Mouse (Mus musculus): ENCODE results near the gene Etl4. TPM values are rescaled to one million over a fixed set of nuclear protein-coding genes. Genes with fewer than 3 reads are reported as not detected.

Gene Etl4
- total RNA-seq, 1 experiment from 2014 or later, result 41.4 TPM

DNA sequence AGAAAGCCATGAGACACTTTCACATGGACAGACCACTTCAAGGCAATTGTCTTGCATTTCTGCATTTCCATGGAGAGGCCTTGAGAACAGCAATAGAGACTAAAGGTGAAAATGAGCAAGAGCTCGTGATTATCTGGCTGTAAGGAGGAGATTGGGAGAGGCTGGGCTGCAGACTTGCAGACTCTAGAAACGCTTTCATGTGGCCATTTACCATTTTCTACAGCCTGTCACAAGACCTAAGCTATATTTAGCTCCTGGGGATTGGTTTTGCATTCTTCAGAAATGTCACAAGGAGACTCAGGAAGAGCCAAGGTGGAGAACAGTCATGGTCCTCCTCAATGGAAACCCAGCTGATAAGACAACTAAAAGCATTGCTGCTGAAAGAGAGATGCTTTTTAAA is 801.4 kb downstream of the Etl4 start:
- DNase-seq, result no peak

DNA sequence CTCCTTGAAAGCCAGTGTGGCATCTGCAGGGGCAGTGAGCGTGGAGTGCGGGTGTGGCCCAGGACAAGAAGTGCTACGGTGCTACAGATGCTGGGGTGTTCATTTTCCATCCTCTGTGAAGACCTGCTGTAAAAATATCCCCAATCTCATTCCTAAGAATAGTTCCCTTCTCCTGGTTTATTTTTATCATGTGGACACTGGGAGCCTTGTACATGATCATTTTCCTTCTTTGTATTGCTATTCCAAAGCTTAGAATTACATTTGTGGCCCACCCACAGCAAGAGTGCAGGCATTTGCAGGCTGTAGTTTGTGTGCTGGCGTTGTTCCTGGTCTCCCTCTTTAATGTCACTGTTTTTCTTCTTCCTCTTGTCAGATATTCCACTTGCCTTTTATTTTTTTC is 809.5 kb downstream of the Etl4 start:
- no peak for DNase-seq

DNA sequence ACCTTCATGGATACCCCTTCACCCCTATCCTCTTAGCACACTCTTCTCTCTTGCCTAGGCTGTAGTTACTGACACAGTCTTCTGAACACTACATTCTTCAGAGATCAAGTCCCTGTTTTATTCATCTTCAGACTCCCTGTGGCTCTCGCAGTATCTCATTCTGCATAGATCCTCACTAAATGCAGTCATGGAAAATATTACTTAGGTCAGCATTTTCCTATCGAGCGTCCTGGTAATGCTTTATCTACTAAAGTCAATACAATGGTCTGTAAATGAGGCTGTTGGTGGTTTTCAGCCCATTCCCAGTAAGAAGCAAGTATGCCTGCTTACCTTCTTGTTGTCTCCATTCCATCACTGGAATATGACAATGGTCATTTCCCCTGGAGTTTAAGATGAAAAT is 811.5 kb downstream of the Etl4 start:
- no peak for DNase-seq

DNA sequence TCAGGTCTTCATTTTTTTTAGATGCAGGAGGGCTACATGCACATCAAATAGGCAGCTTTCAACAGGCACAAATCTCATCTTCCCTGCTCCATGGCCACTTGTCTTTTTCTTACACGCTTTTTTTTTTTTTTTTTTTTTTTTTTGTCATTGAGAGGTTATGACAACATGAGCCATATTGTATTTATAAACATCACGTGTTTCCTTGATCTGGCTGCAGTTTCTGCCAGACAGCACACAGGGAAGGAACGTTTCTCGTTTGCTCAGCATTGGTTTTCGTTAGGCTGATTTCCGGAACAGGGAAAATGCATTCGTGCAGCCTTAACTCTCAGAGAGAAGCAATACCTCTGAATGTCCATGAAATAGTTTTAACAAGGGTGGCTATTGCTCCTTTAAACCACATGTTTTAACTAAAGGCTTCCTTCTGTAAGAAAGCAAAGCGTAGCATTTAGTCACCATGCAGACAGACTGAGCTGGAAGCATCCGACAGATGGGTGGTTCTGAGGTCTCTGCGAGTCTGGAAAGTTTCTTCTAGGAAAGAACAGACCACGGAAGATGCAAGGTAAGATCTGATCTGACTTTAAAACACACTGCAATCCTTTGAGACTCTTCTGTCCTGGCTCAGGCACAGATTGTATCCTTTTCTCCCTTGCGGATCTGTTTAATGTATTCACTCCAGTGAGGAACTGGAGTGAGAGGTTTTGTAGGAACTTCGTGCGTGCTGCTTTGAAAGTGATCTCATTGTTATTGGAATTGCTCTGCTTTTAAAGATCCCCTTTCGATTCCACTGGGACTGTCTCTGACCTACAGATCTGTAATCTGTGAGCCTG is 812.8 kb downstream of the Etl4 start:
- peak; percentile 42 for DNase-seq

DNA sequence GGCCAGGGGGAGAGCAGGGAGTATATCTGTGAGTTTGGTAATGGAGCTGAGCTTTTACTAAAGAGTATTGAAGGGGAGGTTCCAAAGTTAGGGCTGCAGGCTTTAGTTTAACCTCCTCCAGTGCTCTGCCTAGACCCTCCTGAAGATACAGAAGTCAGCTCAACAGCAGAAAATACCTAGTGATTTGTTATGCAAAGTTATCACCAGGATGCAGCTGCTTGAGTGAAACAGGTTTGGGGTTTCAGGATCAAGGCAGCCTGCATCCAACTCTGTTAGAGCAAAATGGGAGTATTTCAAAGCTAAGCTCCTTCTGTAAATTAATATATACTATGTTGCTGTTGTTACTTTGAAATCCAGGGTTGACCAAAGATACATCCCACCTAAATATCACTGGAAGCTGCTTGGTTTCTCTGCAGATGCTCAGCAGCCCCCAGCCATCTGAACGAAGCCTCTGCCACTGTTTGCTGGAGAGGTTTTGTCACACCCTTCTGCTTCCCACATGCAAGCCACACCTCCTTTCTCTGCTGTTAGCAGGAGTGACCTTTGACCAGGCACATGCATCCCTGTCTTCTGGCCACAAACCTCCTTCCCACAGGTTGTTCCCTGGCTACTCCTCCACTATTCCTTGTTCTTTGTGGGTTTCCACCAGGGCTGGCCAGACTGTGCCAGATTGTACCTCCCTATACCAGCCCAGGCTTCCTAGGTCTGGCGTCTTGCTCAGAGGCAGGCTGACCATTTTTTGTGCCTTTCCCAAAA is 814.6 kb downstream of the Etl4 start:
- no peak for DNase-seq

DNA sequence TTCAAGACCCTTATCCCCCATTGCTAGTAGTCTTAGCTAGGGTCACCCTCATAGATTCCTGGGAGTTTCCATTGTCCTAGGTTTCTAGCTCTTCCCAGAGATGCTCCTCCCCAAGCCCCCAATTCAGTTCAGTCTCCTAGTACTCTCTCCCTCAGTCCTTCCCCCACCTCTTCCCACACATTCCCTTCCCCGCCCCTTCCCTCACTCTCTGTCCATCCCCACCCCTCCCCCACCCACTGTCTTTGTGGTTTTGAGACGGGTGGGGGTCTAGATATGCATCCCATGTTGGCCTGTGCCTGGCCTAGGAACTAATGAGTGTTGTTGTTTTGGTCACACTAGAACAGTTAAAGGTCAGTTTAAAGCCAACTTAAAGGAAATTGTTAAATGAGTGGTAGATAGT is 817.4 kb downstream of the Etl4 start:
- no peak for DNase-seq

DNA sequence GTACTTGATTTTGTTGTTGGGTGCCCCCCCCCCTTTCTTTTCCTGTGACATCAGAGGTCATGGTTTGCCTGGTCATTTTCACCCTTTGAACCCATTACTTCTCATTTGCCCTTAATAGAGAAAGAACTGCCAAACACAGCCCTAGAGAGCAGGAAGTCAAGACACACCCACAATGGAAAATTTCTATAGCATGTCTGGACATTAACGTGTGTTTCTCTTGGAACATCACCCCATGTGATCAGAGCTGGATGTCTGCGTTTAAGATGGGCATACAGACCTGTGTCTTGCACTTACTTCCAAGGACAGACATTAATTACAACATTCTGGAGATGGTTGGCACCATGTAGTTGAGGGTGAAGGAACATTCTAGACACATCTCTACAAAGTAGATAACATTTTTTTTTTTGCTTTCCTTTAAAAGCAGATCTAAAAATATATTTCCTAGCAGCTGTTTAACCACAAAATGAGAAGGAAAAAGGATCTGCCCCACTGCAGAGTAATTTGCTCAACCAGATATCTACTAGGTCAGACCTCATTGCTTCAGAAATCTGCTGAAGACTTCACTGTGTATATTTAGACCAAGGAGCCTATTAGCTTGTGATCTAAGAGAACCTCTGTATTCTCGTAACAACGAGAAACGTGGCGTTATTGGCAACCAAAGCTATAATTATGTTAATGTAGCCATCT is 818.3 kb downstream of the Etl4 start:
- DNase-seq, result no peak

DNA sequence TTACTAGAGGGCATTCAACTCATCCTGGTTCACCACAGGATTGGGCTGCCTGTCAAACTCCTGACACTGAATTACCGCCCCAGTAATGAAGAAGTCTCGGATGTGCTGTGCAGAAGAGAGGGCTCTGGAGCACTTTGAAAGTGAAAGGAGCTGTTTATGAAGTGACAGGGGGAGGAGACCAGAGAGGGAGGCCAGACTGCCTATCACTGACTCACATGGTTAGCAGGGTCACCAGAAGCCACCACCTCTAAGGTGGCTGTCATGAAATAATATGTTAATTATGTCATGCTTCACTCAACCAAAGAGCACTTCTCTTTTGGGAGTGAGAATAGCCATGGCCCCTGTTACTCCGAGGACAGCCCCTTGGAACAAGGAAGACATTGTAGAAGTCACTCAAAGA is 825.9 kb downstream of the Etl4 start:
- peak; percentile 14 for DNase-seq

DNA sequence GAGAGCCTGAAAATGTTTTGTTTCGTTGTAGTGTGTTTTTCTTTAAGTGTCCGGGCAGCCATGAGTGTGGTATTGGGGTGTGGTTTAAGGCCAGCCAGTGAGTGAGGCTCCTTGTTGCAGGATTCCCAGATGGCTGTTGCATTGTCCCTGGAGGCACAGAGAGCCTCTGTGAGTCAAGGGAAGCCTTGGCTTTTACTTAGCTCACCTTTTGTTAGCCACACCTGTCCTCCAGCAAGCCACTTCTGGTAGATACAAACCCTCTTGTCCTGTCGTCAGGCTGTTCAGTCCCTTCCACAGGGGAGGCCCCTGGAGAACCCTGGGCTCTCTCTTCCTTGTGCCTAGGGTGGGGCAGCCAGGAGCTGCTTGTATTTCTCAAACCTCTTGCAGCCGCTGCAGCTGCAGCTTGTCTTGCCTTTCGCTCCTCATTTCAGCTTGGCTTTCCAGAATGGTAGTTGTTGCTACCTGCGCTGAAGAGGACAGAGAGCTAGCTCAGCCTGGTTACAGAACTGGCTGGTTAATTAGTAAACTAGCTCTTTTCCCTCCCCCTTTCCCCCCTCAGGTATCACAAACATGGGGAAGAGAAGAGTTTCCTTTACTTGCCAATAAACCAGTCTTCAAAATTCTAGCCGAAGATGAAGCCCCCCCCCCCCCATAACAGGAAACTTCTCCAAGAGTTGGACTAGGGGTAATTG is 826.9 kb downstream of the Etl4 start:
- DNase-seq, result no peak

DNA sequence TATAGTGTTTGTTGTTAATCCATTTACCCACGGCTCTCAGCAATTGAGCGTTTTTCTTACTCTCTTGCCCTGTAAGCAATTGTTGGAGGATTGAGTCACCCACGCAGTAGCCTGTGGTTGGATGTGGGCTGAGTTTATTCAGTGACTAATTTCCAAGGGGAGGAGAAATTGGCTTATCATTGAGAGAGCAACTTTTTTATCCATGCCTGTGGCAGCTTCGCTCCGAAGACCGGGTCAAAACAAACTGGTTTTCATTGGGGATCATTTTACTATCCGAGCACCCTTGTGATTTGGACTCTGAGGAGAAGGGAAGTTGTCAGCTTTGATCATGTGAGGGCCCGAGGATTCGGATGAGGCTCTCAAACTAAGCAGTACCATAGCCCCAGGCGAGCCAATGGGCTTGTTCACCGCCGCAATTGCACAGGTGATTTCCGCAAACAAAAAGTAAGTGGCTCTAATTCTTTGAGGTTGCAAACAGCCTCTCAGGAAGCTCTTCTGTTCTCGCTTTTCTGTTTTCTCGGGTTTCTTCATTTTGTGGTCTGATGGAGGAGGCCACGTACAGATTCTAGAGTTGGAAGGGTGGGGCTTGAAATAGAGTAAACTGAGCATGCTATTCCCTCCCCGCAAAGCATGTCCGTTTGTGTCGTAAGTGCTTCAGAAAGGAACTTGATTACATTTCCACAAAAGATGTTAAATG is 827.7 kb downstream of the Etl4 start:
- peak; percentile 54 for DNase-seq

DNA sequence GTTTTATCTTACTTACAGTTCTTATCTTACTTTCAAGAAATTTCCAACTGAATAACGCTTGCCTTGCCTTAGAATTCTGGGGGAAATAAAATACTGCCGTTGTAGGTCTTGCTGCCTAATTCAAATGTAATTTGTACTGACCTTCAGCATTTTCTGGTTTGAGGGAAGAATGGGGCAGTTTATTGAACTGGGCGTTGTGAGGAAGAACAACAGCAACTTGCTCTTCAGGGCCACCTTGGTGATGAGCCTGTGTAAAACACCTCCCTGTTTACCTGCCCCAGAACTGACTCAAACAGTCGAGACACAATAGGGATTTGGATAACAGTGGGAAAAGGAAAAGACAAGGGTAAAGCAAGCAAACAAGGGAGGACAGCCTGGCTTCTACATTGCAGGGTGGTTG is 828.3 kb downstream of the Etl4 start:
- no peak for DNase-seq

DNA sequence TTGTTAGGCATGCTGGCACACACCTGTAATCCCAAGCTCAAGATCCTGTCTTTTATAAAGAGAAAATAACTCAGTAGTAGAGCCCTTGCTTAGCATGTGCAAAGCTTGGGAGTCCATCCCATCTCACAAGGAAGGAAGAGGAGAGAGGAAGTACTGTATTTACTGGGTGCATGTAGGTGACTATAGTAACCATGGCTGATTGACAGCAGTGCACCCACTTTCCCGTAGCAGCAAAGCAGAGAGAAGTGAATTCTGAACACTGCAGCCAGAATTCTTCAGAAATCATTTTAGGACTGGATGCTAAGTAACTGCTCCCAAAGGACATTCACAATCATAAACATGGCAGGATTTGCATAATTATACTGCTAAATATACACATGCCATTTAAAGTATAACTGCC is 838.1 kb downstream of the Etl4 start:
- no peak for DNase-seq

DNA sequence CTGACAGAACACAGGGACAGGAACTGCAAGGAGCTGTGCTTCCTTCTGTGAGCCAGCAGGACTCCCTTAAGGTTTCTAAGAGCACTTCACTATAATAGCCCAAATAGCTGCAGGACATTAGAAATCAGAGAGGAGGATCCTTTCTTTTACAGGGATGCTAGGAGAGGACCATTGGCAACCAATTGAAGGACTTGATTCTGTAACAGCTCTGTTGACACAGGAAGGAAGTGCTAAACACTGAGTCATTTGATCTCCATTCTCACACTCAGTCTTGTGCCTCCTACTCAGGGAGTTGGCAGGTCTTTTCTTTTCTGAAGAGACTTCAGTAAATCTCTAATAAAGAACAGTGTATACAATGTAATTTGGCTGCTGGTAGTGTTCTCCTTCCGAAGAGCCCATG is 838.9 kb downstream of the Etl4 start:
- DNase-seq, result no peak

DNA sequence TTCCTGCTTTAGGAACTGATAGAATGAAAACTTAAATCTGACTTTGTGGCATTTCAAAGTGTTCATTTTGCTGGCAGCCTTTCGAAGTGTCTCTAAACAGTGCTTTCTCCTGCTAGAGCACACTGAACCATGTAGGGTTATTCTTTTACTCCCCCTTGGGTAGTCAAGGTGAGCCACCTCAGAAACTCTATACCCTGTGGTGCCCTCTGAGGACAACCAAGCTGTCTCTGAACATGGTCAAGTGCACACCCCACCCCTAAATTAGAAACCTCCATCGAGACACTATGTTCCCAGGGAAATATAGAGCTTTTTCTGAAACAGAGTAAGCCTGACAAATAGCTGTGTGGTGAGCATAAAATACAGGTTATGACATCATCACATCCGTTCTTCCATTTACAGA is 840.1 kb downstream of the Etl4 start:
- no peak for DNase-seq

DNA sequence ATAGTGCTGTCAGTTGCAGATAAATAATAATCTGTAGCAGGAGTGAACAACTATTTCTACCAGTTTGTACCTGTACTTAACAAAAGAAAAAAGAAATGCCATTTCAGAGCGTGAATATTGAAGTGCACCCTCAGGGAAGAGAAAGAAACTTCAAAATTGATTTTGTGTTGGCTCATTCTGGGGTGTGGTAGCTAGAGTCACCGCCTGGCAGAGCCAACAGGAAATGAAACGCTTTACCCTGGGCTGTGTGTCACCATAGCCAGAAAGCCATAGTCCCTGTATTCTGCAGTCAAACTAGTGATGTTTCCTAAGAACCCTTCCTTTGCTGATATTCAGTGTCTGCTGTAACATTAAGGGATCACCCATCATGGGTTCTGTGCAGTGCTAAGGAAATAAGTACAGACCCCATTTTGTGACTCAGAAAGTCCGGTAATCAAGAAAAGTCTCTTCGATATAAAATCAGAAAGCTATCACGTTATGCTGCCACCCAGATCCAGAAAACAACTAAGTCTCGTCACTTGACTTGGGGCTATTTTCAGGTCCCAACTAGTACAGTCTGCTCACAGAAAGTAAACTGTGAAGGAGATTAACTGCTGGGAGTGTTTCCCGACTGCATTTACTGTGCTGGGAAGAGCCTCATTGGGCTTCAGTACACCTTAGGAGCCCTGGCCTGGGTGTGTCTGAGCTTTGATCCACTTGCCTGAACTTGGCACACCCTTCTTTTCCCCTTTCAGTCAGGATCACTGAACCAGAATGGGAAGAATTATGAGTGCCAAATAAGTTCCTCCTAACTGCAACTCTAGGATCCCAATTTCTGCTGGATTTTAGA is 843.9 kb downstream of the Etl4 start:
- no peak for DNase-seq

DNA sequence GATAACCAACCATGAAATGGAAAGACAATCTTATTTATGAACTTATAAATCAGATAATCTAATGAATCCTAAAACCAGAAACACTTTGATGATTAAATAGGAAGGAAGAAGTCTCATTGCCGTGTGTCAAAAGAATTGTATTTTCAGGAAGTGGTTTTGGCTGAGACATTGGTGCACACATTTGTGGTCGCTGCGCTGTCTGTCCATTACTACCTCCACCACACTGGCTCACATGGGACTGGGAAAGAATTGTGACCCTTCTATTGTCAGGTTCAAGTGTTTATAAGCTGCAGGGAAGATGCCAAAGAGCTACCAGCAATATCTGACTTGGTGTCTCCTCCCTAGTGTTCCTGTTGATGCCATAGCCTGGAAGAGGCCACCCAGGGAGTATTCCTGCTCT is 847.4 kb downstream of the Etl4 start:
- no peak for DNase-seq

DNA sequence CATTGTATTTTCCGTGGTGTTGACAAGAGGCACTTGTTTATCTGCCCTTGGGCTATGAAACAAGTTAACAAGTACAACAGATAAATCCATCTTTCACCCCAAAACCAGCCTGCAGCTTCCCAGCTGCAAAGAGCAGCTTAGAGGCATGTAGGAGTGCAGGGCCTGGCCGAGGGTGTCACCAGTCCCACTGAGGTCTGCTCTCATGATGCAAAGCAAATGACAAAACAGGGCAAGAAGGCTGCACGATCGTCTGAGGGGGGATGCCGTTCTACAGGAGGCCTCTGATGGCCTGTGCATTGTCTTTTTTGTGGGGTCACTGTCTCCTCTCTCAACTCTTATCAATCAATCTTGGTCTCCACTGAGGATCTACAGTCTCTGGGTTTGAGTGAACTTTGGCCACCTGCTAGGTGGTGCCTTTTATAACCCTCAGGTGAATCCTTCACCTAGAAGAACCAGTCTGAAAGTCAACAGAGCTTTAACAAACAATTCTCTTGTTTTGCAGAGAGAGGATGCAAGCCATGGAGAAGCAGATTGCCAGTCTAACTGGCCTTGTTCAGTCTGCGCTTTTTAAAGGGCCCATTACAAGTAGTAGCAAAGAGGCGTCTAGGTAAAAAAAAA is 849.6 kb downstream of the Etl4 start:
- no peak for DNase-seq

DNA sequence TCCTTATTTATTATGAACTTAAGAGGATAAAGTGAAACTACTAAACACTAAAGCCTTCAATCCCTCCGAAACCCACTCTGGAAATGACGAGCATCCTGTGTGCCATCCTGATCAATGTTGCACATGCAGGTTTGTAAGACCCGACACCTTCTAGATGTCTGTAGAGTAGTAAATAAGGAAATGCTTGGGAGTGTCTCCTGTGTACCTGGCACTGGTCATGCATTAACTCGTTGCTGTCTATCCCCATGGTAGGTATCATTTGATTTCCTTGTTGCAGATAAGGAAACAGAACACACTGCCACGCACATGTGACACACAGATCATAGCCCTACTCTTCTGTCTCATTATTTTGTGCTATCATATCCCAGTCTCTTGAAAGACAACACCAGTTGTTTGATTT is 851.7 kb downstream of the Etl4 start:
- DNase-seq, result no peak

DNA sequence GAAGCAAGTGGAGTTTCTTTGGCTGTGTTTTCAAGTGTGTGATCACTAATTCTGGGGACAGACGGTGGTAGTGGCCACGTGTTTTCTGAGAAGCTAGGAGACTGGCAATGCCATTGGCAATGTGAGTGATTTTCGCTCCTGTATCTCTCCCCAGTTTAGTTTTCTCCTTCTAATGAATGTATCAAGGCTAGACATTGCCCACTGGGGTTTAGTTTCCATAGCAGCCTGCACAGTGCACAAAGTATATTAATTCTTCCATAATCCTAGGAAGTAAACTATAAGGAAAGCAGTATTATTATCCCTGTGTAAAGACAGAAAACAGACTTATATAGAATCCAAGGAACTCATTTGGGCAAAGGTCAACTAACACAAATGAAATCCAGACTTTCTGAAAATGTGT is 852.2 kb downstream of the Etl4 start:
- no peak for DNase-seq

DNA sequence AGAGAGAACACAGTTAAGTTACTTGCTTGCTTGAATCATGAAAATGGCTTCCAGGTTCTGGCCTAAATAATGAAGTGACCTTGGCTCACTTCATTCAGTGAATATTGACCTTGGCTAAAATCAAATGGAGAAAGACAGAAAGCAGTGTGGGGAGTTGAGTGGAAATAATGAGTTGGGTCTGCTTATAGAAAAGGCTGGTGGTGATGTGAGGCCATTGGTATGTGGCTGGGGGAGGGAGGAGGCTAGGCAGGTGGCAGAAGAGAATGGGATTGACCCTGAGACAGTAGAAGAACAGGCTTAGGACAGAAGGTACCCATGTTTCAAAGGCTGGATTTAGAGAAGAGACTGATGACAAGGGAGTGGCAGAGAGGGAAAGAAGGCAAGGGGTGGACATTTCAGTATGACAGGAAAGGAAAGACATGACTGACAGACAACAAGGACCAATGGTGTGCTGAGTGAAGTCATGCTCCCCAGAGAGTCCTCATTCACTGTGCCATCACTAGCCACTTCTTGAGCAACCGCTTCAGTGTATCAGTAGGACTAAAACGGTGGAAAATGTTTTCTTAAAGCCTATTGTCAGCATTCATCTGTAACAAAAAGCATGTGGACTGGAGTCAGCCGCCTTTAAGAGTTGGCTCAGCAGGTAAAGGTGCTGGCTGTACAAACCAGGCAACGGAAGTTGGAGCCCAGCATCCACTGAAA is 854.1 kb downstream of the Etl4 start:
- no peak for DNase-seq

Data from adrenal gland, postnatal 14 days (tissue).